ENCODE assay signal across 24 mouse cellular contexts in the genomic region with DNA sequence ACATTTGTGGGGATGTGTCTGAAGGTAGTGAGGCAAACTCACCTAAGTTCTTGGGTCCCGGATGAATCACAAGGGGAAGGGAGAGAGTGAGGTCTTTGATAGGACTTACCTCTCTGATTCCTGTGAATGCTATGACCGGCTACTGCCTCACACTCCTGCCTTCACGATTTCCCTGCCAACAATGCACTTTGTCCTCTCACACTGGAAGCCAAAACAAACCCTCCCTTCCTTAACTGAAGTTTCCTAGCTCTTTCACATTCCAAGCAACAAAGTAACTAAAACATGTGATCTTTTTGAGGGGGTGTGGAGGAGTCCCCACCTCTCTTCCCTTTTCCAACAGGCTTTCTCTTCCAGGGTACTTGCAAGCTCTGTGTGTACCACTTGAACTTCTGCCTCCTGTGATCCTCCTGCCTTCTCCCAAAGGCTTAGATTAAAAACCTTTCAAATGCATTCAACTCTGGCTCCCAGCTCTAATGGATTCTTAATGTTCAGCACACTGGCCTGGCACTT. TPM values are rescaled to one million over a fixed set of nuclear protein-coding genes. Genes with fewer than 3 reads are reported as not detected.
A peak's percentile ranks its signal among the peaks of the same experiment; 100 is the strongest.
DNase-seq lines count a peak whose midpoint lies in the region; ATAC-seq lines count a peak whose summit lies in the region.
"Had no signal": no experiment of that assay in that cellular context is flagged by ENCODE, and none has a peak within 500 bp of the region (broad histone marks: within the 10 kb centered on the region; RNA-seq: fewer than 3 reads in every experiment).

No protein-coding gene starts in this region.

- H3K4me3 ChIP-seq in kidney, embryonic 16.5 days (ENCODE audit: low read length) = no peak overlapping the region
- H3K4me3 ChIP-seq in neural tube, embryonic 15.5 days (replicated peaks) = no peak overlapping the region
- H3K4me3 ChIP-seq: embryonic facial prominence, embryonic 12.5 days; forebrain, embryonic 12.5 days; heart, embryonic 15.5 days; left cerebral cortex, adult 2 months; limb, embryonic 15.5 days; liver, embryonic 15.5 days; midbrain, embryonic 10.5 days had no signal

- peaks cover 4% of the 10 kb centered on the region; the same call in 1 of the 2 replicates for H3K36me3 ChIP-seq in kidney, embryonic 16.5 days (ENCODE audit: insufficient read depth, low read length)
- H3K36me3 ChIP-seq in neural tube, embryonic 15.5 days = peaks cover 36% of the 10 kb centered on the region

- no peak overlapping the region for H3K4me2 ChIP-seq in kidney, embryonic 16.5 days (replicated peaks; ENCODE audit: low read depth, low read length)
- no peak overlapping the region for H3K4me2 ChIP-seq in neural tube, embryonic 15.5 days
- H3K4me2 ChIP-seq: embryonic facial prominence, embryonic 12.5 days; forebrain, embryonic 12.5 days; heart, embryonic 15.5 days; hindbrain, embryonic 14.5 days; limb, embryonic 15.5 days; liver, embryonic 15.5 days had no signal

- WGBS in kidney, embryonic 16.5 days = 83% methylated on average over 3 of the region's 3 CpGs
- 91% methylated on average over 3 of the region's 3 CpGs for WGBS in neural tube, embryonic 15.5 days

- H3K27ac ChIP-seq in kidney, embryonic 16.5 days (ENCODE audit: low read length) = no peak overlapping the region
- no peak overlapping the region for H3K27ac ChIP-seq in neural tube, embryonic 15.5 days (replicated peaks)
- H3K27ac ChIP-seq: embryonic facial prominence, embryonic 12.5 days; forebrain, embryonic 12.5 days; heart, embryonic 15.5 days; hindbrain, embryonic 14.5 days; left cerebral cortex, adult 2 months; limb, embryonic 15.5 days; liver, embryonic 15.5 days; macrophage; midbrain, embryonic 10.5 days had no signal

- ATAC-seq in kidney, embryonic 16.5 days (ENCODE audit: low FRiP score, low TSS enrichment) = no peak
- ATAC-seq in neural tube, embryonic 15.5 days (ENCODE audit: low FRiP score) = no peak
- ATAC-seq: activated CD4-positive, CD25-positive, alpha-beta regulatory T cell, adult 4 months; midbrain, embryonic 16.5 days had no signal

- peak; percentile 38 for DNase-seq in kidney, adult 11 months
- DNase-seq in testis, postnatal 14 days (ENCODE audit: low spot score) = peak; percentile 24
- DNase-seq in testis, postnatal 10 days (ENCODE audit: low spot score) = no peak
- peak; percentile 70 for DNase-seq in lung, postnatal 36 days
- DNase-seq in heart, postnatal 14 days = no peak
- DNase-seq: adrenal gland, postnatal 10 days; cerebellum, adult 18-20 months; cerebellum, postnatal 14 days; heart, postnatal 4 days; left cerebral cortex, postnatal 4 days; thymus, postnatal 25 days had no signal

- no peaks in the 10 kb centered on the region for H3K27me3 ChIP-seq in kidney, embryonic 16.5 days (ENCODE audit: insufficient read depth, low read length)
- no peaks in the 10 kb centered on the region for H3K27me3 ChIP-seq in neural tube, embryonic 15.5 days (replicated peaks)
- H3K27me3 ChIP-seq: embryonic facial prominence, embryonic 12.5 days; forebrain, embryonic 12.5 days; heart, embryonic 15.5 days; limb, embryonic 15.5 days; liver, embryonic 15.5 days had no signal

- intact Hi-C loops in heart, postnatal 14 days (cut with DNase I) = no loop called here

- H3K4me1 ChIP-seq in kidney, embryonic 16.5 days (ENCODE audit: insufficient read depth, low read length) = peaks cover 10% of the 10 kb centered on the region; the same call in 1 of the 2 replicates
- peaks cover 17% of the 10 kb centered on the region for H3K4me1 ChIP-seq in neural tube, embryonic 15.5 days

- no peaks in the 10 kb centered on the region for H3K9me3 ChIP-seq in kidney, embryonic 16.5 days (ENCODE audit: low read length)
- no peaks in the 10 kb centered on the region for H3K9me3 ChIP-seq in neural tube, embryonic 15.5 days (replicated peaks)
- H3K9me3 ChIP-seq: embryonic facial prominence, embryonic 12.5 days; forebrain, embryonic 12.5 days; heart, embryonic 15.5 days; limb, embryonic 15.5 days; liver, embryonic 15.5 days; midbrain, embryonic 10.5 days had no signal

- no peak overlapping the region for H3K9ac ChIP-seq in kidney, embryonic 16.5 days (replicated peaks; ENCODE audit: low read length)
- no peak overlapping the region for H3K9ac ChIP-seq in neural tube, embryonic 15.5 days (replicated peaks)
- H3K9ac ChIP-seq: embryonic facial prominence, embryonic 12.5 days; forebrain, embryonic 12.5 days; heart, embryonic 15.5 days; hindbrain, embryonic 14.5 days; limb, embryonic 15.5 days; liver, embryonic 15.5 days had no signal

RNA-seq across cellular contexts. Expression of gene Slc35a5, which starts 3.7 kb away (rescaled TPM):
- polyA plus RNA-seq in kidney, embryonic 16.5 days (2015; fragmentation: Nextera tagmentation; extraction: Ambion mirVana) = 25.3 and 26.2 TPM in 2 replicates
- 33.4 and 35.1 TPM in 2 replicates for polyA plus RNA-seq in neural tube, embryonic 15.5 days (2015; fragmentation: Nextera tagmentation; extraction: Ambion mirVana)
- total RNA-seq in heart, postnatal 14 days (2021) = 10 to 100 TPM; 12.2 to 14.1 TPM

RNA-seq across cellular contexts. Expression of gene Atg3, which starts 3.8 kb away (rescaled TPM):
- 30.9 and 37.0 TPM in 2 replicates for polyA plus RNA-seq in kidney, embryonic 16.5 days (2015; fragmentation: Nextera tagmentation; extraction: Ambion mirVana)
- polyA plus RNA-seq in neural tube, embryonic 15.5 days (2015; fragmentation: Nextera tagmentation; extraction: Ambion mirVana) = 54.5 and 60.5 TPM in 2 replicates
- 10 to 100 TPM; 19.3 to 22.5 TPM for total RNA-seq in heart, postnatal 14 days (2021)

Comparison
In these comparisons a context has a peak if more than half of its experiments do, and no peak if none do; other contexts are left out.
1. DNase-seq: peak in kidney, adult 11 months (single experiment), testis, postnatal 14 days (single experiment) and lung, postnatal 36 days (single experiment); none in testis, postnatal 10 days (single experiment) and heart, postnatal 14 days (0 of 2).